Mouse (Mus musculus): Measurements from ENCODE around the gene Tlr2.
"Not testable (repeated sequence)": the region's sequence is repeated elsewhere in the genome, so short reads cannot be mapped to it uniquely, and the experiment has no call there.

Gene Tlr2

DNA sequence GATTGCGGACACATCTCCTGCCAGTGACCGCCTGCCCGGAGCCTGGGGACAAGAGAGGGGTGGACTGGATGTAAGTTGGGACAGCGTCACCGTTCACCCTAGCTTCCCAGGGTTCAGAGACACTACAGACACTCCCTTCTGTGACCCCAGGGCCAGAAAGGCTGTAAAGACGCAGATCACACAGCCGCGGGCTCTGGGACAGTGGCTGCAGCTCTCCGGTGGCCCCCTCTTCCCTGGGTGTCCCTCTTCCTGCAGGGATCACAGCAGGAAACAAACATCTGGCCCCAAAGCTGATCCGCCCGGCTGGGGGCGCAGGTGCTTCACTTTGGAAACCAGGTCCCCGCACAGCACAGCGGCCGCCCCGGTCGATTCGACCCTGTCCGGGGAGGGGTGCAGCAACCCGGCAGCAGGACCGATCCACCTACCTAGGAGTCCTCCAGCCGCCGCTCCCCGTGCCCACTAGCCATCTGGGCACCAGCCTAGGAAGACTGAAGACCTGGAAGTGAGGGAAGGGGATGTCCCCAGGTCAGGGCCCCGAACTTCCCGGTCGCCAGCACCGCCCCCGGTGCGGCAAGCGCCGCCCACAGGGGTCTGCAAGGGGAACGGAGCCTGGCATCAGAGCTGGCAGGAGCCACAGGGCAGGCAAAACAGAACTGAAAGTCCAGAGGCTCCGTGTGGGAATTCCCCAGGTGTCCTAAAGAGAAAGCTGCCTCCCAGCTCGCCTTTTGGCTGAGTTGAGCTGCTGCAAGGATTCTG, at the start of gene Tlr2:
Gene Tlr2, minus strand, starts transcription at position 673 of the 756 bp plus-strand sequence.
- peak; percentile 33 for DNase-seq (ENCODE audit: low spot score)

- no peak for DNase-seq (ENCODE audit: low spot score)
Measured at GRCm38 (mm10) chr3:83885163-83885562, 43.6 kb upstream of the Tlr2 start.

DNA sequence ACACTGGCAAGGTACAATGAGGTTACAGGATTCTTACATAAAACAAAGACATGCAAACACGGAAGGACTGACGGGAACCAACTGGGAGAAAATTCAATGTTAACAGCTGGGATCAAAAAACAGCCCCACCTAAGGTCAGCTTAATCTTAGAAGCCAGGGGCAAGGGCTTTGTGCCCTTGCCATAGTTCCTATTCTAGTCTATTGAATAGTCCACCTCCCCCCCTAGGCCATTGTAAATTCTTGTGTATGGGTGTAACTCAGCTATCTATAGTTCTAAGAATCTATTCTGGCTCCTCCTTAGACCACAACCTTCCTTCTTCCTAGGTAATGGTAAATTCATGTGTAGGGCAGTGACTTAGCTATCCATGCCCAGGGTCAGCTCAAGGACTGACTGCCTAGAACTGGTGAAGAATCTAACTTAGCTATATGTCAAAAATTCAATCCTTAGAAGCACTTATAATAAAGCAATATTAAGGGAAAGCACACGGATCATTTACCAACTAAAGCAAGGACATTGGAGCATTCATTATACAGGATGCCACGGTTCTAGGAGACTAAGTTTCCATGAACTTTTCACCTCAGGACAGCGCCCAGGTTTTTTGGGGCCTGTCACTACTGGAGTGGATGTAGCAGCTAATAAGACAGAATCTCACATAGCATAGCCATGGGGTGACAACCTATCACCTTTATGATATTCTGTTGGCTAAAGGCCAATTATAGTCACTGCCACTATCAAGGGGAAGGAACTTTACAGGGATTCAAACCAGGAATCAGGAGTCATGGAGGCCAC, 37.9 kb upstream of the Tlr2 start:
- not testable (repeated sequence) for DNase-seq (ENCODE audit: low spot score)

DNA sequence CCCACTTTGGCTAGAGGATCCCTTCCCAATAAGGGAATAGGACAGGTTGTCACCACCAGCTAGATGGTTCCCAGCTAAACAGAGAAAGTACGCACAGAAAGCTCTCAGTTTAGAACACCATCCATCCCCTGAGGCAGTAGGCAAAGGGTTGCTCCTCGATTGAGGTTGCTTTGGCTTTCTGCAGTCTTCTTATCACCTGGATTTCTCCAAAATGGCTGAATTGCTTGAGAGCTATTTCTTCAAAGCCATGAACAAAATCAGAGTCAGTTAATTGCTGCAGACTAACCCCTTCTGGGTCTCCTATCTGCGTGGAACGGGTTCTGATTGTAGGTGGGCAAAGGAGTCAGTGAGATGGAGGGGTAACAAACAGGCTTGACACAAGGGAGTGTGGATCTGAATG, 37.2 kb upstream of the Tlr2 start:
- DNase-seq (ENCODE audit: low spot score): no peak

- DNase-seq (ENCODE audit: low spot score): no peak
Measured at GRCm38 (mm10) chr3:83876299-83876698, 34.7 kb upstream of the Tlr2 start.

DNA sequence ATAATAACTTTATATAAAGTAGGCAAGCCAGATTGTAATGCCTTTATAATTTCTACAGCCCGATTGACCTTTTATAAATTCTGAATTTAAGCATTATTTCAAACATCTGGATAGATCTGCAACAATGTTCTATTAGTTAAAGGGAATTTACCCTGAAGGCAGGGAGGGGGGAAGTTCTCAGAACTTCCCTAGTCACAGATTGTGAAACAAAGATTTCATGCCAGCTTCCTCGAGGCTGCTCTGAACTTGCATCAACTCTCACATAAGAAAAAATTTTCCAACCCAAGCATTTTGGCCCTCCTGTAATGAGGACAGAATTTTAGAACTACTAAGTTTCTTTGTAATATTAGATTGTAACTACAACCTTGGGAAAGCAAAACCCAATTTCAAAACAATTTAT, 33.5 kb upstream of the Tlr2 start:
- not testable (repeated sequence) for DNase-seq (ENCODE audit: low spot score)

DNA sequence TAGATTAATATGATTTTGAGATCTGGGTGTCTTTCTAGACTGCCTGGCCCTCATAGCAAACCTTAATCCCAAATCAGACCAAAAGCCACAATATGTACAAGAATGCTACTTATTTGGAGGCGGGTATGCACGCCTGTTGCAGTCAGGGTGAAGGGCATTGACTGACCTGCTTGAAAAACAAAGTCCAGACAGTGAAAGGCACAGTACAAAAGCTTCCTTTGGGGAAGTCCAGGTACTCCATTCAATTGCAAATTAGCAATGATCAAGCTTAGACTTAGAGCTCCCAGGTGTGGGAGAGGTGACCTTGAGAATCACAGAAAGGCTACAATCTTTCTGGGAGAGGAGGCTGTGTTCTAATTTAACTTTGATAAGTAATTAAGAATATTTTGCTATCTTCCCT, 31.3 kb upstream of the Tlr2 start:
- not testable (repeated sequence) for DNase-seq (ENCODE audit: low spot score)

GRCm38 (mm10) chr3:83871962-83872361, 30.4 kb upstream of the Tlr2 start:
- DNase-seq (ENCODE audit: low spot score): not testable (repeated sequence)

DNA sequence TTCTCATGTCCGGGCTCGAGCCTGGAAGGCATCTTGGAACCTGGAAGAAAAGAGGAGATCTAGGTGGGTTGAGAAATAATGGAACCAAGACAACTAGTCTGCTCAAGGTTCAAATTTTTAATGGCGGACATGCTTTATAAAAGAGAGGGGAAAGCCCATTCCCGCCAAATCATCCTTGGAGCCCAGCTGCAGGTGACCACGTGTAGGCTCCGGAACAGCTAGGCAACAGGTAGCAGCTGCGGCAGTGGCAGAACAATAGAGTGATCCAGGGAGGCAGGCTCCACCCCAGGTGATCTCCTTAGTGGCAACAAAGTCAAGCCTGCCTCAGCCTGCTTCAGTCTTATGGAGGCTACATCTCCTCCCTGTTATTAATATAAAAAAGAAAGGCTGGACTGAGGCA, 30.0 kb upstream of the Tlr2 start:
- not testable (repeated sequence) for DNase-seq (ENCODE audit: low spot score)

DNA sequence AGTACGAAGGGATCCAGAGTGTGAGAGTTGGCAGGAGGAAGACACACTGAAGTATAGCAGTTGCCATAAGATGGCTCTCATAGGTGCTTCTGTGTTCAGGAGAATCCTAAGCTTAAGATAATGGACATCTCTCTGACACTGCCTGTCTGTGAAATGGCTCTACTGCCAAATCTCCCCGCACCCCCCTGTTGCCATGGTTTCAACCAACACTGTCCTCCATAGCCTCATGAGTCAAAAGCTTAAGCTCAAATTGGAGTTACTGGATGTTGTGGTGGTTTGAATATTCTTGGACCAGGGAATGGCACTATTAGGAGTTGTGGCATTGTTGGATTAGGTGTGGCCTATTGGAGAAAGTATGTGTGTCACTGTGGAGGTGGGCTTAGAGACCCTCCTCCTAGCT, 28.2 kb upstream of the Tlr2 start:
- no peak for DNase-seq (ENCODE audit: low spot score)

DNA sequence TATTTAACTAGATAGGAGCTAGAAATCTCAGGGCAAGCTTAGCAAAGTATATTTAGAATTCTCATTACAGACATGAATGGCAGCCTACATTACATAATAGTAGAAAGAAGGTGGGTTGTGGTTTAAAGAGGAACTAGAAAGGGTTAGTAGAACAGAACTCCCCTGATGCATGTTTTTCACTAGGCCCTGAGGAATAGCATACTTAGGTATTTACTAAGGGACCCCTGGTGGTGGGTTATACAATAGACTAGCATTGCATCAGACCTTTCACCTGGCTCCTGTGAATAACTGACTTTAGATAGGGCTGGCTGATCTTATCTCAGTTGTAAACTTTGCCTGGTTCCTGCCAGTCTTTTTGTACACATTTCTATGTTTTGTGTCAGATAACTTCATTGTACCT, 25.5 kb upstream of the Tlr2 start:
- not testable (repeated sequence) for DNase-seq (ENCODE audit: low spot score)

GRCm38 (mm10) chr3:83865216-83865615, 23.6 kb upstream of the Tlr2 start:
- no peak for DNase-seq (ENCODE audit: low spot score)

- no peak for DNase-seq (ENCODE audit: low spot score)
Measured at GRCm38 (mm10) chr3:83864064-83864548, 22.5 kb upstream of the Tlr2 start.

DNA sequence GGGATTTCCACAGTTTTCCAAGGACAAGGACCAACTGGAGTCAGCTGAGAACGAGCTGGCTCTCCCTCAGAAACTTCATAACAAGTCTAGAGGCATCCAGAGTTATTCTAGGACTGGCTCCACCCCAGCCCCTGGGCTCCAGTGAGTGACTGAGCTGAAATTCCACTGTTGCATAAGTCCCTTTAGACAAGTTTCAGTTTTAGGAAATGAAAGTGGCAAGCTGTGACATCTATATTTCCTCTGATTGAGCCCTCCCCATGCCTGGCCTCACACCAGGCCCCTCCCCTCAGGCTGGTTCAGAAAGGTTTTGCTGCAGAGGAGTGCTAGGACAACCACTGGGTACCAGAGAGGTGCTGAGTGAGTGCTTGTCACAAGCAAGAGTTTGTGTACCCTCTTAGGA, 21.4 kb upstream of the Tlr2 start:
- DNase-seq (ENCODE audit: low spot score): no peak

DNA sequence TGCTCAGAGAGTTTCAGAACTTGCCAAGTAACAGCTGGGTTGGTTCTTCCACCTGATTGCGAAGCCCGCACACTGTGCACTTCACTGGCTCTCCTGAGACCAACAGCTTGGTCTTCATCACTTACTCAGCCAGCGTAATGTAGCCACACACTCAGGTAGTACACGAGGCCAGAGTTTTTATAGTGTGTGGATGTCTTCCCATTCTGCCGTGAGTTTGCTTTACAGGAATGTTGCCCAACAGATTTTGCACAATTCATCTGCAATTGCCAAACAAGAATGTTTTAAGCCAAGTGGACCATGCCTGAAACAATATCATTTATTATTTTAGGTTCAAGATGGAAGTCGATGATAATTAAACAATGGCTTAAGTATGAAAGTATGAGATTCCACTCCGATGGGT, 18.0 kb upstream of the Tlr2 start:
- no peak for DNase-seq (ENCODE audit: low spot score)

GRCm38 (mm10) chr3:83859071-83859470, 17.5 kb upstream of the Tlr2 start:
- no peak for DNase-seq (ENCODE audit: low spot score)

- DNase-seq (ENCODE audit: low spot score): no peak
Measured at GRCm38 (mm10) chr3:83857621-83858020, 16.1 kb upstream of the Tlr2 start.

DNA sequence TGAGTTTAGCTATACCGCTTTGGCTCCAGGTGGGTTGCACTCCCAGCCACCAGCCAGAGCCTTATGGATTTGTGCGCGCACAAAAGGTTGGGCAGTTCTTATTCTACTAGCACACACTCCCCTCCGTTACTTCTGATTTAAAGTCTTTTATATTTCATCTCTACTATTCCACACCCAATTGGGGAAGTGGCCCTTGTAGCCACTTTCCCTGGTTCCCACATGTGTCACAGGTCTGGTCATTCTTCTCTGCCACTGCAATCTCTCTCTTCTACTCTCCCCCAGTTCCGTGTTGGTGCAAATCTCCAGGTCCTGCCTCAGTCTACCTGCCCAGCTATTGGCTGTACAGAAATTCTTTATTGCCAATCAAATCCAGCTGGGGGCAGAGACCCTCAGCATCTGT, 14.1 kb upstream of the Tlr2 start:
- DNase-seq (ENCODE audit: low spot score): no peak

GRCm38 (mm10) chr3:83849341-83849740, 7.8 kb upstream of the Tlr2 start:
- DNase-seq (ENCODE audit: low spot score): no peak

DNA sequence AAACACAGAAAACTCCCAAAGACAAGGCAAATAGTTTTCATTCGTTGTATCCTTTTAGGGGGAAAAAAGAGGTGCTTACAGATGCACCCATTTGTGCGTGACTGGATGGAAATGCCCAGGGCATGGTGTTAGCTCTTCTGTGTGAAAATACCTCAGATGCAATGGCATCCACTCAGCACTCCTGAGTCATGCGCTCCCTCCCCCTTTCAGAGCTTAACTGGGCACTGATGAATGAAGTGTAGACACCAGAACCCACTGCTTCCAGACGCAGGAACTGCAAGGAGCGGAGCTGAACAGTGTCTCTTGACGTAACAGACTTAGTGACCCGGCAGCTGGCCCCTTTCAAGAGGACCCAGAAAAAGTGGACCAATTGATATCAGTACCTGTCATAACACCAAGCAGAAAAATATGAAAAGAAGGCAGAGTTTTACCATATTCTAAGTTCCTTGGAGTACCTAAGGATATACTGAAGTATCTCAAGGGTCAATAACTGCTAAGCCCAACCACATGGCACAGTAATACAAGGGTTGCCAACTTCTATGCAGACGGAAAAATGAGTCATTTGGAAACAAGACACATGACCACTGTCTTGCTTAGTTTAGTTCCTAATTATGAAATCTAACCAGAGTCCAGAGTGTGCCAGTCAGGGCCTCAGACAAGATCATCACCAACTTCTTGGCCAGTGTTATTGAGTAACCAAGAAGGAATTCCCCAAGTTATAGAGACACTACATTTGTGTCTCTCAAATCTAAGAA, 3.4 kb upstream of the Tlr2 start:
- no peak for DNase-seq (ENCODE audit: low spot score)

- DNase-seq (ENCODE audit: low spot score): no peak
Measured at GRCm38 (mm10) chr3:83839477-83839876, 2.1 kb downstream of the Tlr2 start.

GRCm38 (mm10) chr3:83836685-83837084, 4.9 kb downstream of the Tlr2 start:
- no peak for DNase-seq (ENCODE audit: low spot score)
